In the genomic region with DNA sequence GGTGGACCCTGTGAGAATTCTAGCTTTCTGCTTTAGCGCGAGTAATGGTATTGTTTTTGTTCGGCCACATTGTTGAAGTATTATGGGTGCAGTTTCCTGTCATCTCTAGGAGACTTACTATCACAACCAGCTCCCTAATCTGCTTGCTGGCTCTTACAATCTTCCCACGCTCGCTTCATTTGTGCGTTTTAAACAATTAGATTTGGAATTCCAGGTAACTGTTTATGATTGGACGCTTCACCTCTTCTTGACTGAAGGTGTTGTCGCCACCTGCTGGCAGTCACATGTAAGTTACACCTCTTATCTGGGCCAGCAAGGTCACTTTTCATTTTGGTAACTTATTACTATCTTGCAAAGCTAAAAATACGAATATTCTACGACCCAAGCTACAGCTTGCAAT, we compare ENCODE assay signal across 8 mouse cellular contexts.
DNase-seq lines count a peak whose midpoint lies in the region; ATAC-seq and TF ChIP-seq lines count a peak whose summit lies in the region.

No protein-coding gene starts in this region.

- intact Hi-C loops in left cerebral cortex, postnatal 25 days (cut with DNase I): loop anchor here (1.0 to 10.0 kb wide), 4 partner anchors 85 to 405 kb away; partner anchors contain the start of gene Txn1

- no peak for ATAC-seq in forebrain, embryonic 11.5 days (replicated peaks; ENCODE audit: low FRiP score)
- ATAC-seq in hindbrain, postnatal 0 days: peak; percentile 10; the same call in 1 of the 2 replicates
- ATAC-seq in midbrain, embryonic 16.5 days: peak; percentile 57; the same call in 1 of the 2 replicates

- H3K9ac ChIP-seq in forebrain, embryonic 11.5 days (ENCODE audit: low read length): no peak overlapping the region
- H3K9ac ChIP-seq in hindbrain, postnatal 0 days (replicated peaks; ENCODE audit: low read length): no peak overlapping the region
- H3K9ac ChIP-seq in midbrain, embryonic 16.5 days (ENCODE audit: low read depth, low read length): peak overlapping the region; percentile 18; the same call in 1 of the 2 replicates

- H3K9me3 ChIP-seq in forebrain, embryonic 11.5 days (ENCODE audit: control insufficient read depth, low read length): no peaks in the 10 kb centered on the region
- H3K9me3 ChIP-seq in hindbrain, postnatal 0 days (ENCODE audit: low read length): no peaks in the 10 kb centered on the region
- no peaks in the 10 kb centered on the region for H3K9me3 ChIP-seq in midbrain, embryonic 16.5 days (replicated peaks; ENCODE audit: control insufficient read depth, low read length, poor library complexity, severe bottlenecking)

- no peak for TF ChIP-seq CTCF in thymus, adult 2 months (IDR thresholded peaks at IDR 0.05; ENCODE audit: borderline replicate concordance, control insufficient read depth, extremely low read depth, insufficient read depth, low read length, poor library complexity)
- peak; percentile 86 for TF ChIP-seq CTCF in hindbrain, postnatal 0 days (IDR thresholded peaks at IDR 0.05; ENCODE audit: low read depth)

- no peak for TF ChIP-seq POLR2A in thymus, adult 2 months (IDR thresholded peaks at IDR 0.05; ENCODE audit: control insufficient read depth, extremely low read depth, insufficient read depth, low read length, poor library complexity)

- peak overlapping the region; percentile 38; the same call in 1 of the 2 replicates for H3K4me2 ChIP-seq in forebrain, embryonic 11.5 days (ENCODE audit: low read depth, low read length, severe bottlenecking)
- H3K4me2 ChIP-seq in hindbrain, postnatal 0 days (ENCODE audit: low read depth, low read length): peak overlapping the region; percentile 48
- peak overlapping the region; percentile 56 for H3K4me2 ChIP-seq in midbrain, embryonic 16.5 days (ENCODE audit: low read length)

- 30% methylated on average over 10 of the region's 10 CpGs for WGBS in thymus, adult 2 months
- WGBS in forebrain, embryonic 11.5 days: 13% methylated on average over 10 of the region's 10 CpGs
- WGBS in hindbrain, postnatal 0 days: 15% methylated on average over 10 of the region's 10 CpGs
- WGBS in midbrain, embryonic 16.5 days: 14% methylated on average over 10 of the region's 10 CpGs

- no peaks in the 10 kb centered on the region for H3K27me3 ChIP-seq in thymus, adult 2 months (ENCODE audit: control insufficient read depth, insufficient read depth, low read length)
- no peaks in the 10 kb centered on the region for H3K27me3 ChIP-seq in forebrain, embryonic 11.5 days (ENCODE audit: control insufficient read depth, insufficient read depth, low read length)
- no peaks in the 10 kb centered on the region for H3K27me3 ChIP-seq in hindbrain, postnatal 0 days (ENCODE audit: insufficient read depth, low read length)
- H3K27me3 ChIP-seq in midbrain, embryonic 16.5 days (ENCODE audit: control insufficient read depth, insufficient read depth, low read depth, low read length): no peaks in the 10 kb centered on the region

- H3K4me3 ChIP-seq in thymus, adult 2 months (ENCODE audit: control insufficient read depth, insufficient read depth, low read length): no peak overlapping the region
- H3K4me3 ChIP-seq in forebrain, embryonic 11.5 days (ENCODE audit: low read depth, low read length): peak overlapping the region; percentile 20; the same call in 1 of the 2 replicates
- peak overlapping the region; percentile 20; the same call in 1 of the 2 replicates for H3K4me3 ChIP-seq in hindbrain, postnatal 0 days (ENCODE audit: low read length)
- peak overlapping the region; percentile 34 for H3K4me3 ChIP-seq in midbrain, embryonic 16.5 days (ENCODE audit: low read depth, low read length)

- H3K36me3 ChIP-seq in thymus, adult 2 months (ENCODE audit: control insufficient read depth, insufficient read depth, low read length): no peaks in the 10 kb centered on the region
- no peaks in the 10 kb centered on the region for H3K36me3 ChIP-seq in forebrain, embryonic 11.5 days (ENCODE audit: control insufficient read depth, insufficient read depth, low read length)
- no peaks in the 10 kb centered on the region for H3K36me3 ChIP-seq in hindbrain, postnatal 0 days (ENCODE audit: insufficient read depth, low read length)
- no peaks in the 10 kb centered on the region for H3K36me3 ChIP-seq in midbrain, embryonic 16.5 days (ENCODE audit: control insufficient read depth, insufficient read depth, low read length)

- H3K27ac ChIP-seq in thymus, adult 2 months (ENCODE audit: control insufficient read depth, insufficient read depth, low read length): no peak overlapping the region
- no peak overlapping the region for H3K27ac ChIP-seq in forebrain, embryonic 11.5 days (ENCODE audit: low read depth, low read length)
- H3K27ac ChIP-seq in hindbrain, postnatal 0 days: no peak overlapping the region
- H3K27ac ChIP-seq in midbrain, embryonic 16.5 days (ENCODE audit: low read length): no peak overlapping the region

- H3K4me1 ChIP-seq in thymus, adult 2 months (replicated peaks; ENCODE audit: control insufficient read depth, insufficient read depth, low read length): peaks cover 8% of the 10 kb centered on the region
- H3K4me1 ChIP-seq in forebrain, embryonic 11.5 days (replicated peaks; ENCODE audit: control insufficient read depth, insufficient read depth, low read length): 0 out of 2 replicates have a peak, but pooled peaks cover 3% of the 10 kb centered on the region
- H3K4me1 ChIP-seq in hindbrain, postnatal 0 days (ENCODE audit: insufficient read depth, low read length): 0 out of 2 replicates have a peak, but pooled peaks cover 2% of the 10 kb centered on the region
- H3K4me1 ChIP-seq in midbrain, embryonic 16.5 days (ENCODE audit: control insufficient read depth, insufficient read depth, low read length): 0 out of 2 replicates have a peak, but pooled peaks cover 2% of the 10 kb centered on the region

- peak; percentile 52 for DNase-seq in thymus, adult 2 months
- DNase-seq in thymus, adult 18-20 months: no peak
- DNase-seq in c-Kit-positive CD71-positive TER-119-negative erythroid progenitor cells, embryonic 14.5 days (ENCODE audit: low read depth): peak; percentile 39
- peak; percentile 65 for DNase-seq in forebrain, embryonic 11.5 days (ENCODE audit: low spot score)
- DNase-seq in hindbrain, postnatal 0 days (ENCODE audit: low spot score): peak; percentile 86
- peak; percentile 43 to 51 for DNase-seq in left cerebral cortex, postnatal 25 days (ENCODE audit: low spot score in 2 of 2)
- peak; percentile 42 to 43 for DNase-seq in thymus, postnatal 36 days

Comparison
In these comparisons a context has a peak if more than half of its experiments do, and no peak if none do; other contexts are left out.
1. DNase-seq: peak in thymus, adult 2 months (single experiment), c-Kit-positive CD71-positive TER-119-negative erythroid progenitor cells, embryonic 14.5 days (single experiment), forebrain, embryonic 11.5 days (single experiment), hindbrain, postnatal 0 days (single experiment), left cerebral cortex, postnatal 25 days (2 of 2) and thymus, postnatal 36 days (2 of 2); none in thymus, adult 18-20 months (0 of 2).
2. Peak in every context shown above with its lines, with median percentiles within 50 percentile points of each other: H3K4me2 ChIP-seq.